Mouse (Mus musculus) urinary bladder, adult 2 months (tissue): ENCODE measurements around the gene Sp8. TPM values are rescaled to one million over a fixed set of nuclear protein-coding genes. Genes with fewer than 3 reads are reported as not detected.
A peak's percentile ranks its signal among the peaks of the same experiment; 100 is the strongest.

Source experiments
- DNase-seq: peaks from one replicate; pipeline ENCODE4 v3.0.0; 2022; ENCODE audit warnings: low spot score
- polyA plus RNA-seq: library from polyadenylated mRNA; depleted of rRNA; stranded (reverse); fragments of >200 nt; gene quantifications from 2 replicates; pipeline ENCODE4 v1.2.3, GENCODE M21; 2012; rRNA removed

Gene Sp8
- 0.04 TPM in 2 replicates for polyA plus RNA-seq

- no peak for DNase-seq
Observed at GRCm38 (mm10) chr12:118846221-118846620, at the start of gene Sp8. Sp8 (plus strand) TSS chr12:118846329.

- no peak for DNase-seq
Observed at GRCm38 (mm10) chr12:118811328-118811961, 34.7 kb upstream of the Sp8 start.

GRCm38 (mm10) chr12:118814561-118814960 is 31.6 kb upstream of the Sp8 start:
- no peak for DNase-seq

- no peak for DNase-seq
Observed at GRCm38 (mm10) chr12:118816156-118816555, 30.0 kb upstream of the Sp8 start.

- no peak for DNase-seq
Observed at GRCm38 (mm10) chr12:118829881-118830280, 16.2 kb upstream of the Sp8 start.

- peak; percentile 32 for DNase-seq
Observed at GRCm38 (mm10) chr12:118836411-118837341, 9.5 kb upstream of the Sp8 start.

- DNase-seq: no peak
Observed at GRCm38 (mm10) chr12:118837361-118837760, 8.8 kb upstream of the Sp8 start.

GRCm38 (mm10) chr12:118838260-118838659 is 7.9 kb upstream of the Sp8 start:
- DNase-seq: no peak

GRCm38 (mm10) chr12:118839398-118839797 is 6.7 kb upstream of the Sp8 start:
- no peak for DNase-seq

GRCm38 (mm10) chr12:118840301-118840700 is 5.8 kb upstream of the Sp8 start:
- DNase-seq: no peak

GRCm38 (mm10) chr12:118840861-118841260 is 5.3 kb upstream of the Sp8 start:
- no peak for DNase-seq

GRCm38 (mm10) chr12:118841381-118841922 is 4.7 kb upstream of the Sp8 start:
- no peak for DNase-seq

- no peak for DNase-seq
Observed at GRCm38 (mm10) chr12:118841971-118842550, 4.1 kb upstream of the Sp8 start.

GRCm38 (mm10) chr12:118842671-118843411 is 3.3 kb upstream of the Sp8 start:
- no peak for DNase-seq

- no peak for DNase-seq
Observed at GRCm38 (mm10) chr12:118844111-118844510, 2.0 kb upstream of the Sp8 start.

GRCm38 (mm10) chr12:118844841-118845240 is 1.3 kb upstream of the Sp8 start:
- DNase-seq: no peak

GRCm38 (mm10) chr12:118845351-118845750 is 778 bp upstream of the Sp8 start:
- no peak for DNase-seq

GRCm38 (mm10) chr12:118846649-118847321 is 656 bp downstream of the Sp8 start:
- no peak for DNase-seq

- DNase-seq: no peak
Observed at GRCm38 (mm10) chr12:118847381-118847780, 1.3 kb downstream of the Sp8 start.

- no peak for DNase-seq
Observed at GRCm38 (mm10) chr12:118847861-118848495, 1.8 kb downstream of the Sp8 start.
